Mouse (Mus musculus): ENCODE results near the gene Ppp4r1. TPM values are rescaled to one million over a fixed set of nuclear protein-coding genes. Genes with fewer than 3 reads are reported as not detected.

The Ppp4r1 gene
- 10 to 100 TPM; 36.9 to 43.3 TPM for total RNA-seq (2021)
- polyA plus RNA-seq (2012; rRNA removed) = 25.3 and 50.3 TPM in 2 replicates
- long read RNA-seq, transcript Ppp4r1-204 (20 exons, 3,784 nt) = major isoform, 13 of 34 reads
- long read RNA-seq, partial matches to known transcripts = 4 of 34 reads
- long read RNA-seq, other reads (novel, unspliced or antisense) = 15 of 34 reads

DNA sequence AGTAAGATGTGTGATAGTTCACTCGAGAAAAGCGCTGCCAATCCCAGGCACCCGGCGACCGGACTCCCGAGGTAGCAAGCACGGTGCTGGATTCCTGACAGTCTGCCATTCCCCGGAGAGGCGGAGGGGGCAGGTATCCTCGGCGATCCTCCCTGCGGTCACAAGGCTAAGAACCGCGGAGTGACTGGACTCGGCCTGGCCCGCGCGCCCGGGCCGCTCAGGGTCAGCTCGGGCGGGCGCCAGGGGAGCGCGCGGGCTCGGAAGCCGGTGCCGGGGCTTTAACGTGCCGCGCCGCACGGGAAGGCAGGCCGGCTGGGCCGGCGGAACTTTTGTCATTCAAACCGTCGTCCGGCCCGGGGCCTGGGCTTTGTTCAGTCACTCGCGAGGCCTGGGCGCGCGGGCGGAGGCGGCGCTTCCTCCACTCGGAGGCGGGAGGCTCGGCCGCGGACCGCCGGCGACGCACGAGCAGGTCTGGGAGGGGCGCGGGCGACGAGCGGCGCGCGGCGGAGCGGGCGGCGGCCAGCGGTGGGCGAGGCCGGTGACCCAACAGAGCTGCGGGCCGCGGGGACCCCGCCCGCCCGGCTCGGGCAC is at the start of gene Ppp4r1:
Gene Ppp4r1, plus strand, starts transcription at position 23 of the 591 bp plus-strand sequence.
- DNase-seq = peak; percentile 91 to 93
- Histone ChIP-seq H3K27me3 (ENCODE audit: control insufficient read depth, insufficient read depth, low read length) (no peaks in the 10 kb centered on the region), H3K9ac (ENCODE audit: low read depth, low read length) (peak within 1 kb of the TSS; percentile 100), H3K36me3 (ENCODE audit: control insufficient read depth, insufficient read depth, low read length) (peaks cover 2% of the 10 kb centered on the region; the same call in 1 of the 2 replicates), H3K79me2 (replicated peaks; ENCODE audit: control insufficient read depth, insufficient read depth, low read length) (no peaks in the 10 kb centered on the region; the same call in 1 of the 2 replicates), H3K4me1 (ENCODE audit: control insufficient read depth, insufficient read depth, low read length) (peaks cover 3% of the 10 kb centered on the region), H3K4me3 (peak within 1 kb of the TSS; percentile 86), H3K27ac (peak within 1 kb of the TSS; percentile 96)
- intact Hi-C loops (cut with DNase I) = loop anchor here (1.0 kb wide), 1 partner anchor 10 kb away; the partner anchor contains the start of gene Rab31
- under 1% methylated on average over 63 of the region's 81 CpGs for WGBS
- TF ChIP-seq POLR2A (IDR thresholded peaks at IDR 0.05; ENCODE audit: insufficient read depth, low read depth, low read length) = peak; percentile 13; the same call in 1 of the 2 replicates
- peak; percentile 67 for TF ChIP-seq CTCF (IDR thresholded peaks at IDR 0.05)
- no peak for TF ChIP-seq EP300 (IDR thresholded peaks at IDR 0.05; ENCODE audit: insufficient read depth, low read depth, low read length)

DNA sequence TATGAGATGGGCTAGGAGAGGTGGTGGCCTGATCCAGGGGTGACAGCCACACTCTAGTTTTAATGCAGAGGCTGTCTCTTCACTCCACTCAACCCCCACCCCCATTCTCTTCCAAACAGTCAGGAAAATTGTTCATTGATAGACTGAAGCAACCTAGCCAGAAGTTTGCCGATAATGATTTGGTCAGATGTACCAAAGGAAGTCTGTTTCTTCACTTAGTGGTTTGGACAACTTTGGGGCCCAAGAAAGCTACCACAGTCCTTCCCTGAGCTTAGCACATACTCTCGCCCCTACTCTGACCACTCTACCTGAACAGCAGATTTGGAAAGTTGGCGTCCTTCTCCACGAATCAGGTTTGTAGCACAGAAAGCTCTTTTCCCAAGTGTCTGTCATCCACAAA is 49.7 kb upstream of the Ppp4r1 start:
- no peak overlapping the region for H3K27ac ChIP-seq
- intact Hi-C loops (cut with DNase I) = loop anchor here (5.0 kb wide), 1 partner anchor 55 kb away; no protein-coding TSS in a partner anchor
- H3K4me1 ChIP-seq (ENCODE audit: control insufficient read depth, insufficient read depth, low read length) = peaks cover 18% of the 10 kb centered on the region
- no peaks in the 10 kb centered on the region for H3K27me3 ChIP-seq (ENCODE audit: control insufficient read depth, insufficient read depth, low read length)
- H3K4me3 ChIP-seq = no peak overlapping the region
- H3K79me2 ChIP-seq (replicated peaks; ENCODE audit: control insufficient read depth, insufficient read depth, low read length) = no peaks in the 10 kb centered on the region
- 49% methylated on average over 4 of the region's 4 CpGs for WGBS
- DNase-seq = no peak
- no peak for TF ChIP-seq CTCF (IDR thresholded peaks at IDR 0.05)
- TF ChIP-seq EP300 (IDR thresholded peaks at IDR 0.05; ENCODE audit: insufficient read depth, low read depth, low read length) = no peak
- TF ChIP-seq POLR2A (IDR thresholded peaks at IDR 0.05; ENCODE audit: insufficient read depth, low read depth, low read length) = no peak
- H3K36me3 ChIP-seq (ENCODE audit: control insufficient read depth, insufficient read depth, low read length) = no peaks in the 10 kb centered on the region
- no peak overlapping the region for H3K9ac ChIP-seq (ENCODE audit: low read depth, low read length)

DNA sequence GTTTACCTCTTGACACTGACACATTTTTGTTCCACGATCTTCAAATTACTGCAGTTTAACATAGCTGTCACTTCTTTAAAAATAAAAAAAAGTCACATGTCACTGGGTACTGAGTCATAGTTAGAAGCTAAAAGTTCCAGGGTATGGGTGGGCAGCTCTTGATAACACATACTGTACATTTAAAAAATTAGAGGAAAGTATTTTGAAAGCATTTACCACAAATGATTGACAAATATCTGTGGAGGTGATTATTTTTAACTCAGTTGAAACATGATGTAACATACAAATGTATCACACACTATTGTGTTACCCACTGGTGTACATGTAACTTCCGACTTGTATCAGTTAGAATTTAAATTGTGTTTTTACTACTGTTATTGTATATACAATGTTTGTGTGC is 47.3 kb upstream of the Ppp4r1 start:
- no peak for TF ChIP-seq CTCF (IDR thresholded peaks at IDR 0.05)
- TF ChIP-seq POLR2A (IDR thresholded peaks at IDR 0.05; ENCODE audit: insufficient read depth, low read depth, low read length) = no peak
- TF ChIP-seq EP300 (IDR thresholded peaks at IDR 0.05; ENCODE audit: insufficient read depth, low read depth, low read length) = no peak
- Histone ChIP-seq H3K79me2 (replicated peaks; ENCODE audit: control insufficient read depth, insufficient read depth, low read length) (no peaks in the 10 kb centered on the region), H3K4me1 (ENCODE audit: control insufficient read depth, insufficient read depth, low read length) (peaks cover 16% of the 10 kb centered on the region), H3K4me3 (no peak overlapping the region), H3K36me3 (ENCODE audit: control insufficient read depth, insufficient read depth, low read length) (no peaks in the 10 kb centered on the region), H3K9ac (ENCODE audit: low read depth, low read length) (no peak overlapping the region), H3K27me3 (ENCODE audit: control insufficient read depth, insufficient read depth, low read length) (no peaks in the 10 kb centered on the region), H3K27ac (no peak overlapping the region)
- 97% methylated on average over 2 of the region's 2 CpGs for WGBS
- no peak for DNase-seq
- intact Hi-C loops (cut with DNase I) = no loop called here

DNA sequence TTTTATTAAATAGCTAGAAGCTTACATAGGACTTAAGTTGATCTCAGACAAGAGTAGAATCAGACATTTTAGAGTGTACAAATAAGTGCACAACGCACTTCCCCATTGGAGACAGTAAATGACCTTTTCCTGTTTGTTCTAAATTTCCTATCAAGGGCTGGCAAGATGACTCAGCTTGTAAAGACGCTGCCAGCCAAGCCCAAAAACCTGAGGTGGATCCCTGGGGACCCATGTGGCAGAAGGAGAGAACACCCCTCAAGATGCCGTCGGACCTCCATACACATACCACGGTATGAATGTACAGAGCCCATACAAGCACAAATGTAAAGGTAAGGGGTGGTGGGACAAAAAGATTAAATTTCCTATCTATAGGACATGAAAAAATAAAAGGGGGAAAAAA is 45.2 kb upstream of the Ppp4r1 start:
- intact Hi-C loops (cut with DNase I) = no loop called here
- TF ChIP-seq EP300 (IDR thresholded peaks at IDR 0.05; ENCODE audit: insufficient read depth, low read depth, low read length) (no peak), POLR2A (IDR thresholded peaks at IDR 0.05; ENCODE audit: insufficient read depth, low read depth, low read length) (no peak)
- Histone ChIP-seq H3K79me2 (replicated peaks; ENCODE audit: control insufficient read depth, insufficient read depth, low read length) (no peaks in the 10 kb centered on the region; the same call in 1 of the 2 replicates), H3K27ac (peak overlapping the region; percentile 29), H3K4me3 (no peak overlapping the region), H3K27me3 (ENCODE audit: control insufficient read depth, insufficient read depth, low read length) (no peaks in the 10 kb centered on the region), H3K9ac (ENCODE audit: low read depth, low read length) (no peak overlapping the region), H3K36me3 (ENCODE audit: control insufficient read depth, insufficient read depth, low read length) (no peaks in the 10 kb centered on the region), H3K4me1 (ENCODE audit: control insufficient read depth, insufficient read depth, low read length) (peaks cover 13% of the 10 kb centered on the region)
- 33% methylated on average over 5 of the region's 5 CpGs for WGBS
- no peak for DNase-seq

- no peak overlapping the region for H3K9ac ChIP-seq (ENCODE audit: low read depth, low read length)
- H3K4me3 ChIP-seq = no peak overlapping the region
- peaks cover 10% of the 10 kb centered on the region for H3K4me1 ChIP-seq (ENCODE audit: control insufficient read depth, insufficient read depth, low read length)
- H3K27me3 ChIP-seq (ENCODE audit: control insufficient read depth, insufficient read depth, low read length) = no peaks in the 10 kb centered on the region
- H3K36me3 ChIP-seq (ENCODE audit: control insufficient read depth, insufficient read depth, low read length) = no peaks in the 10 kb centered on the region
- TF ChIP-seq CTCF (IDR thresholded peaks at IDR 0.05) = no peak
- TF ChIP-seq EP300 (IDR thresholded peaks at IDR 0.05; ENCODE audit: insufficient read depth, low read depth, low read length) = 0 out of 2 replicates have a peak, but pooled peaks have one; percentile 38
- H3K79me2 ChIP-seq (replicated peaks; ENCODE audit: control insufficient read depth, insufficient read depth, low read length) = no peaks in the 10 kb centered on the region; the same call in 1 of the 2 replicates
- peak; percentile 50 to 51 for DNase-seq
- H3K27ac ChIP-seq = peak overlapping the region; percentile 29
- WGBS = 35% methylated on average over 6 of the region's 6 CpGs
- intact Hi-C loops (cut with DNase I) = no loop called here
Measured at GRCm38 (mm10) chr17:65737622-65738021, 44.8 kb upstream of the Ppp4r1 start.

Measured in heart, adult 2 months (tissue).